Mouse (Mus musculus): ENCODE results near the gene Sco2. TPM values are rescaled to one million over a fixed set of nuclear protein-coding genes. Genes with fewer than 3 reads are reported as not detected.

Gene Sco2
- total RNA-seq, 2 experiments from 2014 or later = 0.23 TPM; not detected in 1

DNA sequence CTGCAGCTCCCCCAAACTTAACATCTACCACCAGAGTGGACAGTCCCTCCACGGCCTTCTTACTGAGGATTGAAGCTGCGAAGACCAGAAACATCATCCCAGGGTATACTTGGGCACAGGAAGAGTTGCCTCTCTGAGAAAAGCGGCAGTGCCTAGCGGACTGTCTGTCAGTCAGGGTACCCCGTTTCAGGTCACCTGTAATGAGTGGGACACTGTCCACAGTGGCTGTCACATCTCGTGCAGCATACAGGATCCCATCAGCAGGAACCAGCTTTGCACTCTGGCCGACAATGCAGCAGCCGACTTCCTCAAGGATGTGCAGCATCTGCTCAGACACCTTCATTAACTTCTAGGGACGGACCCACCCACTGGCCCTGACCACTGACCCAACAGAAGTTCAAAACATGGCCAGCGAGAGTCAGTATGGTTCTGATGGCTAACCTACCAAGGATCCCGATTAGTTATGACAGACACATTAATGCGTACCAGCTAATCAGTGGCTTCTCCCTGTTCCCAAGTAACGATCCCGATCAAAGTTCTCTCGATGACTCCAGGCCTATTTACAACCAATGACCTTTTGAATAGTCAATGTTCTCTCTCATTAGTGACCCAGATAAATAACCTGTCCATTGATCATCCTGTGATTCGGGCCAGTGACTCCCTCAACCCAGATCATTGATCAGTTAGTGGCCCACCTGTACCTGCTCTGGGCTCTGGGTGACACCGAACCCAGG, 1.3 kb upstream of the Sco2 start:
- no peak for ATAC-seq (replicated peaks; ENCODE audit: low FRiP score, poor library complexity, severe bottlenecking)

DNA sequence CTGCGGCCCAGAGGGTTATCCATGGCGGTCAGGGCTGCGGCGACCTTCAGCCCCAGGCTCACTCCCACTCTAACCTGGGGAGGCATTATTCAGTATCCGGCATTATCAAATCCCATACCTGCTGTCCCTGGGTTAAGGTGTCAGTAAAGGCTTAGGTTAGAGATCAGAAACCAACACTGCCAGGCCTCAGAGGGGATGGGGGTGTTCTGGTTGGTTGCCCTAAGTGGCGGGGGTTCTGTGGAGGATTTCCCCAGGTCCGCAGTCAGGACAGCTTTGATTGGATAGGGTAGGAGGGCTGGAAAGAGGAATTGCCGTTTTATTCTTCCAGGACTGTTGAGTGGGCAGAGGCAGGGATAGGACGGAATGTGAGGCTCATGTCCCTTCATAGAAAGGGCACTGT, 694 bp upstream of the Sco2 start:
- no peak for ATAC-seq (replicated peaks; ENCODE audit: low FRiP score, poor library complexity, severe bottlenecking)

DNA sequence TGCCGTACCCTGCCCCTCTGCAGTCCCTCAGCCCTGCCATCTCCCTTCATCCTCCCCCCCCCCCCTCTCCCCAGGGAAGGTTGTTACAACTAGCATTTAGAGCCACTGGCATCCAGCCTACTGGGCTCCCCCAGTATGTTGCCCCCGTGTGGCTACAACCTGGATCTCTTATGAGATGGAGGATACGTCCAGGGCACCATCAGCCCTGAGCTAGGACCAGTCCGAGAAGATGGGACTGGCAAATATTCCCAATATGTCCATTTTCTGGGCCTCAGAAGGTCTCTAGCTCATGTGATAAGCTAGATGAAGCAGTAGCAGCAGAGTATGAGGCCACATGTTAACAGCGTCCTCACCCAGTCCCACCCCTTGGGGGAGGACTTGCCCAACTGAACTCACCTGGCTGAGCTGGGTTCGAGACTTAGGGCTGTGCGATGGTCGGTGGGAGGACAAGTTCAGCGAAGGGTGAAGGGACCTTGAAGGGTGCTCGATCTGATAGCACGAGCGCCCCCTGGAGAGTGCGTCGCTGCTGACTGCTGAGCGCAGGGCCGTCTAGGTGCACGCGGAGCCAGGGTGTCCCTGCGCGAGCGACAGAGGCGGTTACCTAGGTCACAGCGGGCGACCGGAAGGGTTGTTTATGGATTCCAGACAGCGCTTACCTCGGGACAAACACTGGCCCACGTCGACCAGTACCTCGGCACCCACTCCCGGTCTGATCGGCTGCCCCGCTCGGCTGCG, 452 bp downstream of the Sco2 start:
- peak; percentile 79 for ATAC-seq (replicated peaks; ENCODE audit: low FRiP score, poor library complexity, severe bottlenecking)

DNA sequence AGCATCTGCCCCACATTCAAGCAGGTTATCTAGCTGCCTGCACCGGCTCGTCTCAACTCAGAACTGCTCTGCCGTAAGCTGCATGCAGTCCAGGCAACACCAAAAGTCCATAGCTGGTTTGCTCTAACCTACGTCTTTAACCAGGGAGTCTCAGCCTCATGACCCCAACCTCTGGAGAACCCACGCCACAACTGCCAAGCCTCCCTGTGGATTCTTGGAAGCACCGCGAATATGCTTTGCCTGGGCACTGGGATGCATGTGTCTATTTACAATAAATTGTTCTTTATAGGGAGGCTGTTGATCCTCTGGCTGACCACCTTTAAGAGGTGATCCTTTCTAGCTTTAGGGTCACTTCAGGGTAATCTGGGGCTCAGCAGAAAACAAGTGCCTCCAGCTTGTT, 1.1 kb downstream of the Sco2 start:
- ATAC-seq (replicated peaks; ENCODE audit: low FRiP score, poor library complexity, severe bottlenecking) = no peak

DNA sequence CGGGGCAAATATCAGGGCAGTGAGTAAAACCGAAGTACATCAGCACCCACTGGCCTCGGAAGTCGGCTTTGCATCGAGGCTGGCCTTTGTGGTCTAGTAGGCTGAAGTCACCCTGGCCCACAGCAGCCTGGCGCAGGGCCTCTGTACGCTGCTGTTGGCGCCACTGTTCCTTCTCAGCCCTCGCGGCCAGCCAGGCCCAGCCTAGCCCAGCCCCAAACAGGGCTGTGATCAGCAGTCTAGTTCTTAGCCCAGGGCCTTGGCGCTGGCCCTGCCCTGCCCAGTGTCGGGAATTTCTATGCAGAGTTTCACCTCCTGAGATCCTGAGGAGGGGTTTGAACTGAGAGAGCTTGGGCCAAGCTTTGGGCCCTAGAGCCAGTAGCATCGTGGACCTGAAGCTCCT, 1.6 kb downstream of the Sco2 start:
- ATAC-seq (replicated peaks; ENCODE audit: low FRiP score, poor library complexity, severe bottlenecking) = no peak

DNA sequence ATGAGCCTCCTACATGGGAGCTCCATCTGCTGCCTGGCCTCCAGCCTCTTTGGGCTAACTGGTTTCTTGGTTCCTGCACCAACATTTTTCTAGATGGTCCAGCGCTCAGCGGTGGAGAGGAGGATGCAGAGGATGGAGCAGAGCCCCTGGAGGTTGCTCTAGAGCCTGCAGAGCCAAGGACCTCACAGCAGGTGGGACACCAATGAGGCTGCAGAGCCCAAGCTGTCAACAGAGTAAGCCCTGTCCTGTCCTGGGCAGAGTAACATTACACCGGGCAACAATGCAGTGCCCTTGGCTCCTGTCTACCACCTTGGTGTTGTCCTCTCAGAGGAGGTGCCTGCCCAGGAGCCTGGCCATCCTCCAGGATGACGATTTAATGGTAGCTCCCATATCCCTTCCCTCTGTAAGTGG, 8.5 kb downstream of the Sco2 start:
- ATAC-seq (replicated peaks; ENCODE audit: low FRiP score, poor library complexity, severe bottlenecking) = no peak

DNA sequence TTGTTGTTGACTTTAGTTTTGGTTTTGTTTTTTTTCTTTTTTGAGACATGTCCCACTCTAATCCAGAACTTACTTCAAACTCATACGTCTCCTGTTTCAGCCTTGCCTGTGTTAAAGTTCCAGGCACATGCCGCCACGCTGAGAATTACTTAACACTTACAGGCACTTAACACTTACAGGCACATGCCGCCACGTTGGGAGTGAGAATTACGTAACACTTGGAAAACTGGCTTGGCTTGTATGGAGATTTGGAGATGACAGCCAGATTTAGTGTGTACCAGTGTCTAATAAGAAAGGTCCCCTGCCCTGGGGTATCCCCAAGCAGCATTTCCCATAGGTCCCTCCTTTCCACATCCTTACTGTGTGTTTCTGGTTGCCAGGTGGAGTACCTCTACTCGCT, 10.6 kb downstream of the Sco2 start:
- no peak for ATAC-seq (replicated peaks; ENCODE audit: low FRiP score, poor library complexity, severe bottlenecking)

DNA sequence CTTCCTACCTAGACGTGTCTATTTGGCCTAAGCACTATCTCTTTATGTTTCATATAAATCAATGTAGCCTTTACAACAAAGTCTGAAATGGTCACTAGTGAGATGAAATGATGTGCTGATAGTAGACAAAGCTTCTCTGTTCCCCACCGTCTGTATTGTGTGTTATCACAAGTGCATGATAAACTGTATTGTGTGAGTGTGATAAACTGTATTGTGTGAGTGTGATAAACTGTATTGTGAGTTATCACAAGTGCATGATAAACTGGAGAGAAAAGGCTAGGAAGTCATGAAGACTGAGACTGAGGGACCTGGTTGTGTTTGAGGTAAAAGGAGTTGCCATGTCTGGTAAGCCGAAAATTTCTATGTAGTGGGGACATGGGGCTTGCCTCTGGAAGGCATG, 14.9 kb downstream of the Sco2 start:
- ATAC-seq (replicated peaks; ENCODE audit: low FRiP score, poor library complexity, severe bottlenecking) = no peak

DNA sequence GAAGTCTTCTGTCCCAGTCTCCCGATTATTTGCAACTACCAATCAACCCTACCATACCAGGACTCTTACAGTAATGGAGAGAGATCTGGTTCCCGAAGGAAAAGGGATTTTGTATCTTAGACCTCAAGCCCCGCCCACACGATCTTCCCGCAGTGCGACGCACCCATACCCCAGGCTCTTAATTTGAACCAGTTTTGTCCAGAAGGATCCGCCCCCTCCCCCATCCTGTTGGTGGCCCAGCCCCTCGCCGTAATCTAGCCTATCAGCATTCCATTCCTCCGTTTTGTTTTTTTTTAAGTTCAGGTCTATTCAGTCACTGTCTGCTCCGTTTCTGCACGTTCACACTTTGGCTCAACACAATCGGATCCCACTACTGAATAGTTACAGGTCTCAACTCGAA, 17.3 kb downstream of the Sco2 start:
- ATAC-seq (replicated peaks; ENCODE audit: low FRiP score, poor library complexity, severe bottlenecking) = peak; percentile 71

DNA sequence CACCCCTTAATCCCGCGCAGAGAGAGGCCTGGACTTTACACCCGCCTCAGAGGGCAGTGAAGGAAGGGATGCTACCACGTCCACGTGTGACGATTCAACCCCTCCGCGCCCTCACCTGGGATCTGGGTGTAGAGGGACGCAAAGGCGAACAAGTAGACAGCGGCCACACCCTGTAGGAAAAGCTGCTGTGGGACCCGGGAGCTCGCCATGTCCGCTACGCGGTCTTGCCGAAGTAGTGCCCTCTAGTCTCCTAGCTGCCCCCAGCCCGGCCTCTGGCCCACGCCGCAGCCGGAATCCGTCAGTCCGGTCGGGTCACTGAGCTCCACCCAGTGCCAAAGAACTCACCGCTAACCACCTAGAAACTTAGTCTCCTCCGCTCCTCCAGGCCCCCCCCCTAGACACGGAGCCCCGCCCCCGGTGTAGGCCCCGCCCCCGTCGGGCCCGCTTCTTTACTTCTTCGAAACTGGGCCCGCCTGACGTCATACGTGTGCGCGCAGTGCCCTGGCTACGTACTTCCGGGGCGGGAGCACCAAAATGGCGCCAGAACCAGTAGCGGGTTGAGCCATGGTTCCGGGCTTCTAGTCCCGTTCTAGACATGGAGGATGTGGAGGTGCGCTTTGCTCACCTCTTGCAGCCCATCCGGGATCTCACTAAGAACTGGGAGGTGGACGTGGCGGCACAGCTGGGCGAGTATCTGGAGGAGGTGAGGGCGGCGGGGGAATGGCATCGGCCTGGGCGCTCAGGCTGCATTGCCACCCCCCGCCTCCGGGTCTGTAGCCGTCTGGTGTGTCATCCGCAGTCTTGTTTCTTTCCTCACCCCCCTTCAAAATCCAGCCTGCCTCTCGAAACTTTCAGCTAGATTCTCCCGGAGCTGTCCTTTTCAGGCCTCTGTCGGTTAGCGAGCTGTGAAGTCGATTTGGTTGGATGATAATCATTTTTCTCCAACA, 18.1 kb downstream of the Sco2 start, which contains the start of the genes Lmf2 and Ncaph2:
Gene Lmf2 (minus strand): TSS at position 419 of the 947 bp plus-strand sequence.
Gene Ncaph2 (plus strand): TSS at position 479 of the 947 bp plus-strand sequence.
- ATAC-seq (replicated peaks; ENCODE audit: low FRiP score, poor library complexity, severe bottlenecking) = peak; percentile 79

DNA sequence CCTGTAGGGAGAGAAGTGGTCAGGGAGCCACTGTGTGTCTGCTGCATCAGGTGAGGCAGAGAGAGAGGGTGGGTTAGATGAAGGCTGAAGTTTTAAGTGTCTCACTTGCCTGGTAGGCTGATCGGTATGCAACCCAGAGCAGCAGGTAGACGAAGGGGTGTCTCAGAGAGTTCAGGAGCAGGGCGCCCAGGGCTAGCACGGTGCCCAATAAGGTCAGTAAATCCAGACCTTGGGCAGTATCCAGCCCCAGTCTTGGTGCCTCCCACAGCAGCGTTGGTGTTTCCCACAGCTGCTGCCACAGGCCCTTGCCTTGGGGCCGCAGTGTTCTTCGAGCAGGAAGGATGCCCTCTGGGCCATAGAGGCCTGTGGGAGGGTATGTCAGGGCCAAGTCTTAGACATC, 19.2 kb downstream of the Sco2 start:
- no peak for ATAC-seq (replicated peaks; ENCODE audit: low FRiP score, poor library complexity, severe bottlenecking)

DNA sequence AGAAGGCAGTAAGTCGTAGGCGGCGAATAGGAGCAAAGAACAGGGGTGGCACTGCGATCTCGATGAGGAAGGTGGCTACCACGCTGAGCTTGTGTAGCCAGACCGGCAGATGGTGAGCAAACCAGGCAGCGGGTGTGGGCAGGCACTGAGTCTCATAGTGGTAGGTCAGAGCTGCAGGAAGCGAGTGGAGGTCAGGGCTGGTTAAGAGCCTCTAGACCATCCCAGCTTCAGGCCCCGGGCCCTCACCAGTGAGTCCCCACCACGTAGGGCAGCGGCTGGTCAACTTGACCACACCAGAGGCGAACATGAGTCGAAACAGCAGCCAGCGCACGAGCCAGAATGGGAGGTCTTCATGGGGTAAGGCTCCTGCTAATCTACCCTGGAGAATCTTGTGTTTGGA, 19.8 kb downstream of the Sco2 start:
- no peak for ATAC-seq (replicated peaks; ENCODE audit: low FRiP score, poor library complexity, severe bottlenecking)

DNA sequence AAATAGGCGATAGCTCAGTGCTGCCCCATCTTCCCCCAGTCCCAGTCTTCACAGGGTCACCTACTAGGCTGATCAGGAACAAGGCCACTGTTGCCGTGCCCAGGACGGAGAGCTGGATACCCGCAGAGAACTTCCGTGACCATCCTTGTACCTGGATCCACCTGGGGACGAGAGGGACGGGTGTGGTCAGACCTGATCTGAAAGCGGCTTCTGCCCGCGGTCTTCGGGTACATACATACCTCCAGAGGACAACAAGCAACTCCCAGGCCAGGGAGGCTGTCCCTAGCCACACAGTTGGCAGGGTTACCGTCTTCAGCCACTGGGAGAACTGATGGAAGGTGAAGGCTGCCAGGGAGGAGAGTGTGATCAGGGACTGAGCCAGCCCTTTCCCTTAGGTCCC, 20.9 kb downstream of the Sco2 start:
- no peak for ATAC-seq (replicated peaks; ENCODE audit: low FRiP score, poor library complexity, severe bottlenecking)

DNA sequence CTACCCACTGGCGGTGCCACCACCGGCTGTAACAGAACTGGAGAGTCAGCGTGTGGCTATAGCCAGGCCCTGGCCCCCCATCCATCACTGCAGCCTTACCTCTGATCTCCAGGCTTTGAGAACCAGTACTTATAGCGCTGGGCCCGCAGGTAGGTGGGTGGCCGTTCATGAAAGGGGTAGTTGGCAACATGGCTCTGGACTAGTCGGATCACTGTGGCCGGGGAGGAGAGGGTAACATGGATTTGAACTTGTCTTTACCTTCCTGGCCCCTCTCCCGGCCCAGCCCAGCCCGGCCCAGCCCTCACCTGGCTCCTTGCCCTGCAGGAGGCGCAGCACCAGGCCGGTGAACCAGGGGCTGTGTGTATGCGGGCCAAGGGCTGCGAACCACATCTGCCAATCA, 21.6 kb downstream of the Sco2 start:
- ATAC-seq (replicated peaks; ENCODE audit: low FRiP score, poor library complexity, severe bottlenecking) = no peak

DNA sequence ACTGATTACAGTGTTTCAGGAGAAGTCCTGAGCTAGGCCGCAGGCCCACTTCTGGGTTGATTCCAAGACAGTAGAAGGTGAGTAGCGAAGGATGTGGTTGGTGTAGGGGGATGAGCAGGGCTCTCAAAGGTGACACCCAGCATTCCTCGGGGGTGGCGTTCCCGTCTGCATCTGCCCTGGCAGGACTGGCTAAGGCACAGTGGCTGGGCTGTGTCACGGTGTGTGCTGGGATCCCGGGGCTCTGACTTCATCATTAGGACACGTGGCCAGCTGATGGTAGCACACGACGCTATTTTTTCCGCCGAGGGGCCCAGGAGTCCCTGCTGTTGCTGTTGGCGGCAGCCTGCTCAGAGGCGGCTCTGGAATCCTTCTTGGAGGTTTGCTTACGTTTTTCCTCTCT, 22.3 kb downstream of the Sco2 start:
- no peak for ATAC-seq (replicated peaks; ENCODE audit: low FRiP score, poor library complexity, severe bottlenecking)

DNA sequence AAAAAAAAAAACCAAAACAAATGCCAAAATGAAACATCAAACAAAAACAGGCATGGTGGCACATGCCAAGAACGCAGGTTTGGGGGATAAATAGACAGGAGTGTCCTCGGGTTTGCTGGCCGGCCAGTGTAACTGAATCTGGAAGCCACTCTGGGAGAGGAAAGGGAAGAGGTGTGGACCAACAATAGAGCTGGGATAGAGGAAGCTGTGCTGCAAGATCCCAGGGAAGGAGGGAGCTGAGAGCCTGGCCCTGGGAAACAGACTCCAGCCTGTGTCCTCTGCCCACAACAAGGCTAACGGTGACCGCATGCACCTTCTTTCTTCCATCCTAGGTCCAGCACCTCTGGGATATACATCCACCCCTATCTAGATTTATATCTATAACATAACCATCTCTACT, 23.2 kb downstream of the Sco2 start:
- ATAC-seq (replicated peaks; ENCODE audit: low FRiP score, poor library complexity, severe bottlenecking) = no peak

DNA sequence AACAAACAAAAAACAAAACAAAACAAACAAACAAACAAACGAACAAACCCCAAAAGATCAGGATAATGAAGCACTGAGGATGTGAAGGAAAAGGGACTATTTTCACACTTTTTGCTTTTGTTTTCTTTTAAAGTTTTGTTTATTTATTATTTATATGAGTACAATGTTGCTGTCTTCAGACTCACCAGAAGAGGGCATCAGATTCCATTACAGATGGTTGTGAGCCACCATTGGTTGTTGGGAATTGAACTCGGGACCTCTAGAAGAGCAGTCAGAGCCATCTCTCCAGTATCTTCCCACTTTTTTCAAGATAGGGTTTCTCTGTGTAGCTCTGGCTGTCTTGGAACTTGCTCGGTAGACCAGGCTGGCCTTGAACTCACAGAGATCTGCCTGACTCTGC, 30.3 kb downstream of the Sco2 start:
- no peak for ATAC-seq (replicated peaks; ENCODE audit: low FRiP score, poor library complexity, severe bottlenecking)

DNA sequence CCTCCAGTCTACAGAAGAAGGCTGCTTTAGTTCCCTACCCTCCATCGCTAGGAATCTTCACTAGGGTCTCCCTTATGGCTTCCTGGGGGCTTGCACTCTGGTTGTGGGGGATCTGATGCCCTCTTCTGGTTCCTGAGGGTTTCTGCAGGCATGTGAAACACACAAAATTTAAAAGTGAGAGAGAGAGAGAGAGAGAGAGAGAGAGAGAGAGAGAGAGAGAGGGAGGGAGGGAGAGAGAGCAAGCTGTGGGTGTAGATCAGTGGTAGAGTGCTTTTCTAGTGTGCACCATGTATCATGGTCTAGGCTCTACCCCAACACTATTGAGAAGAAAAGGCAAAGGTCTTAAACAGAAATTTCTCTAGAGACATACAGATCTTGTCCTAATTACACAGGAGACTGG, 32.0 kb downstream of the Sco2 start:
- ATAC-seq (replicated peaks; ENCODE audit: low FRiP score, poor library complexity, severe bottlenecking) = no peak

DNA sequence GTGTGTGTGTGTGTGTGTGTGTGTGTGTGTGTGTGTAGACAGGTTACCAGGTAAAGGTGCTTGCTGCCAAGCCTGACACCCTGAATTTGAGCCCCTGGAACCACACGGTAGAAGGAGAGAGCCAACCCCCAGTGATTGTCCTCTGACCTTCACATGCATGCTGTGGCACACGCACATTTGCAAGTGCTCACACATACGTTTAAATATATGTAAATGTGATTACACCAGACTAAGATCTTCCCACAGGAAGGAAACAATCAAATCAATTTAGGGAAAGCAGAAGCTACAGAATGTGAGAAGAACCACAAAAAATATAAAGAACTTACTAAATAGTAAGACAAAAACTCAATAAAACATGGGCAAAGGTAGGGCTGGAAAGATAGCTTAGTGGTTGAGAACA, 33.5 kb downstream of the Sco2 start:
- no peak for ATAC-seq (replicated peaks; ENCODE audit: low FRiP score, poor library complexity, severe bottlenecking)

DNA sequence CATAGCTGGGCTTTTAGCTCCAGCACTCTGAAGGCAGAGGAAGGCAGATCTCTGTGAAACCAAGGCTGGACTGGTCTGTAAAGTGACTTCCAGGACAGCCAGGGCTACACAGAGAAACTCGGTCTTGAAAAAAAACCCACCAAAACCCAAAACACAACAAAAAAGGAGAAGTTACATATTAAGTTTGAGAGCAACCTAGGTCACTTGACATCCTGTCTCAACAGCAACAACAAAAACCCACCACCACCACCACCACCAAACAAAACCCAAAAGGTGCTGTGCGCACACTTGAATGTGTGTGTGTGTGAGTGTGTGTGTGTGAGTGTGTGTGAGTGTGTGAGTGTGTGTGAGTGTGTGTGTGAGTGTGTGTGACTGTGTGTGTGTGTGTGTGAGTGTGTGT, 34.0 kb downstream of the Sco2 start:
- no peak for ATAC-seq (replicated peaks; ENCODE audit: low FRiP score, poor library complexity, severe bottlenecking)
